Mouse (Mus musculus) layer of hippocampus, postnatal 36 days (tissue): Measurements from ENCODE around the gene Atp23. TPM values are rescaled to one million over a fixed set of nuclear protein-coding genes. Genes with fewer than 3 reads are reported as not detected.
"Not testable (repeated sequence)": the region's sequence is repeated elsewhere in the genome, so short reads cannot be mapped to it uniquely, and the experiment has no call there.

Experiments
- DNase-seq, 2 experiments: peaks; one replicate each; pipeline ENCODE4 v3.0.0; 2022
- total RNA-seq, 2 experiments: library from RNA; stranded (reverse); gene quantifications; 2 replicates each; pipeline ENCODE4 v1.2.3; 2021

Gene Atp23
- total RNA-seq, 2 experiments from 2014 or later: 9.2 to 9.5 TPM

- not testable (repeated sequence) for DNase-seq
These were observed 74.9 kb downstream of the Atp23 start for GRCm38 (mm10) chr10:126826216-126826615.

GRCm38 (mm10) chr10:126822418-126822817 is 78.7 kb downstream of the Atp23 start:
- DNase-seq: no peak

Other genes with a start within 250 kb of the Atp23 start
- 100 to 1,000 TPM; 103 to 114 TPM for gene Ctdsp2, start 77.4 kb upstream of the Atp23 start, total RNA-seq
- gene Avil, start 99.4 kb upstream of the Atp23 start, total RNA-seq: under 1 TPM; 0.35 to 0.40 TPM
- 10 to 100 TPM; 25.8 to 28.0 TPM for gene Tsfm, start 129.5 kb upstream of the Atp23 start, total RNA-seq
- gene Mettl1, start 140.1 kb upstream of the Atp23 start, total RNA-seq: 10 to 100 TPM; 12.0 to 12.6 TPM
- under 1 TPM; 0.27 to 0.30 TPM for gene Eef1akmt3, start 140.2 kb upstream of the Atp23 start, total RNA-seq
- 1 to 10 TPM; 1.6 to 1.7 TPM for gene Cyp27b1, start 146.9 kb upstream of the Atp23 start, total RNA-seq
- gene March9, start 158.8 kb upstream of the Atp23 start, total RNA-seq: 10 to 100 TPM; 21.3 to 21.6 TPM
- 10 to 100 TPM; 93.5 to 97.5 TPM for gene Cdk4, start 162.2 kb upstream of the Atp23 start, total RNA-seq
- 10 to 100 TPM; 57.4 to 61.5 TPM for gene Tspan31, start 168.9 kb upstream of the Atp23 start, total RNA-seq
- 100 to 1,000 TPM; 778 to 800 TPM for gene Agap2, start 173.9 kb upstream of the Atp23 start, total RNA-seq
- gene Os9, start 219.8 kb upstream of the Atp23 start, total RNA-seq: 10 to 100 TPM; 97.5 to 99.3 TPM